Mouse (Mus musculus) adipocyte (in vitro differentiated cells): ENCODE measurements around the gene Ubtf.

Source experiments
- DNase-seq: peaks from one replicate; pipeline ENCODE4 v3.0.0-alpha.2; 2016; ENCODE audit warnings: low spot score

Ubtf gene

GRCm38 (mm10) chr11:102317298-102317900 is 2.1 kb downstream of the Ubtf start:
- peak; percentile 55 for DNase-seq

GRCm38 (mm10) chr11:102316572-102317297 is 2.8 kb downstream of the Ubtf start:
- DNase-seq = peak; percentile 84

GRCm38 (mm10) chr11:102315690-102316571 is 3.6 kb downstream of the Ubtf start:
- DNase-seq = peak; percentile 46

- DNase-seq = no peak
Observed at GRCm38 (mm10) chr11:102314321-102314720, 5.2 kb downstream of the Ubtf start.

GRCm38 (mm10) chr11:102312586-102312985 is 7.0 kb downstream of the Ubtf start:
- no peak for DNase-seq

GRCm38 (mm10) chr11:102311966-102312365 is 7.6 kb downstream of the Ubtf start:
- DNase-seq = no peak

- no peak for DNase-seq
Observed at GRCm38 (mm10) chr11:102310768-102311695, 8.5 kb downstream of the Ubtf start.

- no peak for DNase-seq
Observed at GRCm38 (mm10) chr11:102309821-102310617, 9.5 kb downstream of the Ubtf start.

- DNase-seq = peak; percentile 88
Observed at GRCm38 (mm10) chr11:102308979-102309378, 10.6 kb downstream of the Ubtf start.

GRCm38 (mm10) chr11:102308104-102308503 is 11.4 kb downstream of the Ubtf start:
- no peak for DNase-seq

GRCm38 (mm10) chr11:102305359-102305758 is 14.2 kb downstream of the Ubtf start:
- no peak for DNase-seq

GRCm38 (mm10) chr11:102304141-102304540 is 15.4 kb downstream of the Ubtf start:
- DNase-seq = no peak

GRCm38 (mm10) chr11:102299839-102300238 is 19.7 kb downstream of the Ubtf start:
- DNase-seq = peak; percentile 67

- DNase-seq = no peak
Observed at GRCm38 (mm10) chr11:102297577-102298556, 21.7 kb downstream of the Ubtf start.

- peak; percentile 98 for DNase-seq
Observed at GRCm38 (mm10) chr11:102296491-102297472, 22.8 kb downstream of the Ubtf start, which contains the start of gene Atxn7l3. Gene Atxn7l3 (minus strand): TSS chr11:102296631.

- DNase-seq = peak; percentile 58
Observed at GRCm38 (mm10) chr11:102295598-102296471, 23.7 kb downstream of the Ubtf start.
